Mouse (Mus musculus): Measurements from ENCODE around the gene Wdr24. TPM values are rescaled to one million over a fixed set of nuclear protein-coding genes. Genes with fewer than 3 reads are reported as not detected.

The Wdr24 gene
- polyA plus RNA-seq, 1 experiment, result 4.2 TPM

GRCm38 (mm10) chr17:25835301-25835700 lies 11.9 kb downstream of the Wdr24 start:
- TF ChIP-seq GATA1 (IDR thresholded peaks at IDR 0.05; ENCODE audit: low read length), result no peak

GRCm38 (mm10) chr17:25835816-25836215 lies 12.4 kb downstream of the Wdr24 start:
- TF ChIP-seq GATA1 (IDR thresholded peaks at IDR 0.05; ENCODE audit: low read length), result no peak

- TF ChIP-seq GATA1 (IDR thresholded peaks at IDR 0.05; ENCODE audit: low read length), result no peak
These were observed 13.1 kb downstream of the Wdr24 start for GRCm38 (mm10) chr17:25836397-25837075.

- no peak for TF ChIP-seq GATA1 (IDR thresholded peaks at IDR 0.05; ENCODE audit: low read length)
These were observed 13.6 kb downstream of the Wdr24 start, which contains the start of gene Rhbdl1 for GRCm38 (mm10) chr17:25837076-25837410. Gene Rhbdl1, minus strand, starts transcription at chr17:25837295.

- TF ChIP-seq GATA1 (IDR thresholded peaks at IDR 0.05; ENCODE audit: low read length), result no peak
These were observed 14.1 kb downstream of the Wdr24 start for GRCm38 (mm10) chr17:25837533-25837932.

GRCm38 (mm10) chr17:25838904-25839303 lies 15.5 kb downstream of the Wdr24 start:
- TF ChIP-seq GATA1 (IDR thresholded peaks at IDR 0.05; ENCODE audit: low read length), result no peak

- no peak for TF ChIP-seq GATA1 (IDR thresholded peaks at IDR 0.05; ENCODE audit: low read length)
These were observed 16.2 kb downstream of the Wdr24 start for GRCm38 (mm10) chr17:25839455-25840235.

GRCm38 (mm10) chr17:25840519-25840918 lies 17.1 kb downstream of the Wdr24 start:
- TF ChIP-seq GATA1 (IDR thresholded peaks at IDR 0.05; ENCODE audit: low read length), result no peak

- TF ChIP-seq GATA1 (IDR thresholded peaks at IDR 0.05; ENCODE audit: low read length), result no peak
These were observed 17.9 kb downstream of the Wdr24 start, which contains the start of gene Gm20683 for GRCm38 (mm10) chr17:25841117-25841880. Gene Gm20683, minus strand, starts transcription at chr17:25841763.

- TF ChIP-seq GATA1 (IDR thresholded peaks at IDR 0.05; ENCODE audit: low read length), result no peak
These were observed 19.1 kb downstream of the Wdr24 start for GRCm38 (mm10) chr17:25842509-25842908.

GRCm38 (mm10) chr17:25843122-25843521 lies 19.7 kb downstream of the Wdr24 start:
- TF ChIP-seq GATA1 (IDR thresholded peaks at IDR 0.05; ENCODE audit: low read length), result no peak

GRCm38 (mm10) chr17:25843636-25844395 lies 20.4 kb downstream of the Wdr24 start:
- no peak for TF ChIP-seq GATA1 (IDR thresholded peaks at IDR 0.05; ENCODE audit: low read length)

- TF ChIP-seq GATA1 (IDR thresholded peaks at IDR 0.05; ENCODE audit: low read length), result no peak
These were observed 21.0 kb downstream of the Wdr24 start, which contains the start of gene Rhot2 for GRCm38 (mm10) chr17:25844396-25844901. Gene Rhot2, minus strand, starts transcription at chr17:25844851.

GRCm38 (mm10) chr17:25860229-25860628 lies 36.8 kb downstream of the Wdr24 start:
- TF ChIP-seq GATA1 (IDR thresholded peaks at IDR 0.05; ENCODE audit: low read length), result no peak

All from G1E-ER4 (cell line).